Mouse (Mus musculus) ES-E14 (cell line): ENCODE data around the gene Rnf227.

Experiments
- CHD2 ChIP-seq: IDR thresholded peaks from 2 replicates; pipeline ENCODE4 v1.6.1; 2014; ENCODE audit warnings: mild to moderate bottlenecking, low read depth, low read length, inconsistent platforms
- MAFK ChIP-seq: IDR thresholded peaks from 2 replicates; pipeline ENCODE4 v1.6.1; 2014; ENCODE audit warnings: mild to moderate bottlenecking, low read depth, low read length, inconsistent platforms; ENCODE audit not compliant: insufficient read depth
- ZC3H11A ChIP-seq: IDR thresholded peaks from 2 replicates; pipeline ENCODE4 v1.6.1; 2012; ENCODE audit warnings: low read depth, mild to moderate bottlenecking, inconsistent platforms, low read length, borderline replicate concordance
- ZNF384 ChIP-seq: IDR thresholded peaks from 2 replicates; pipeline ENCODE4 v1.6.1; 2012; ENCODE audit warnings: low read depth, low read length, inconsistent platforms

DNA sequence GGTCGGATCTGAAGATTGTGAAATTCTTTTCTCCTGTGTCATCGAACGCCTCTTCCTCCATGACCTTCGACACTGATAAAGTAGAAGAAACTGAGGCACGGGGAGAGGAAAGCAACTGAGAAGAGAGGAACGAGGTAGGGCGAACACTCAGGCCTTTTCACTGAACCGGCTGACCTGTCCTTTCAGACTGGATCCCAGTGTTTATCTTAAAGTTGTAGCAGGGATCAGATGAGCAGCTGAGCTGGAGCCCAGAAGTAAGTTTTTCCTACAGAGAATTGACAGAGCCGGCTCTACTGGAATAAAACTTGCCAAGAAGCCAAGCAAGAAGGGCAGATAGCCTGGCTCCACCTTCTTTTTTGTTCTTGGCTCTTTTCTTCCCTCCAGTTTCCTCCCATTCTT, 30.6 kb downstream of the Rnf227 start:
- TF ChIP-seq CHD2 (no peak), ZC3H11A (no peak), MAFK (no peak), ZNF384 (no peak)
